Mouse (Mus musculus) spleen, adult 2 months (tissue): Measurements from ENCODE around the gene Gadd45gip1.
"Not testable (repeated sequence)": the region's sequence is repeated elsewhere in the genome, so short reads cannot be mapped to it uniquely, and the experiment has no call there.

ENCODE experiments used
- CTCF ChIP-seq: fragments of 200-500 bp; IDR thresholded peaks from 2 replicates; pipeline ENCODE4 v1.5.1; 2011; ENCODE audit warnings: mild to moderate bottlenecking, inconsistent platforms; ENCODE audit not compliant: insufficient read depth, insufficient read length, insufficient replicate concordance; ENCODE audit errors: extremely low read depth
- POLR2A ChIP-seq: fragments of 200-500 bp; IDR thresholded peaks from 2 replicates; pipeline ENCODE4 v1.6.1; 2011; ENCODE audit warnings: low read depth, low read length, inconsistent platforms

DNA sequence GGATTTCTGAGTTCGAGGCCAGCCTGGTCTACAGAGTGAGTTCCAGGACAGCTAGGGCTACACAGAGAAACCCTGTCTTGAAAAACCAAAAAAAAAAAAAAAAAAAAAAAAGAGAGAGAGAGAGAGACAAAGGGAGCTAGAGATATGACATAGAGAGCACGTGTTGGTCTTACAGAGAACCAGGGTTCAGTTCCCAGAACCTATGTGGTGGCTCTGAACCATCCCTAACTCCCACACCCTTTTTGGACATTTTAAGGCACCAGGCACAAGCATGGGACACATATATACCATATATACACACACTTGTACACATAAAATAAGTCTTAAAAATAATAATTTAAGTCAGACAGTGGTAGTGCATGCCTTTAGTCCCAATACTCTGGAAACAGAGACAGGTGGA is 4.8 kb upstream of the Gadd45gip1 start:
- TF ChIP-seq CTCF, POLR2A: not testable (repeated sequence)
